Mouse (Mus musculus): Measurements from ENCODE around the gene Ndc80. TPM values are rescaled to one million over a fixed set of nuclear protein-coding genes. Genes with fewer than 3 reads are reported as not detected.
A peak's percentile ranks its signal among the peaks of the same experiment; 100 is the strongest.

Ndc80 gene
- total and polyA plus RNA-seq, 2 experiments: 0.46 TPM; not detected in 1

DNA sequence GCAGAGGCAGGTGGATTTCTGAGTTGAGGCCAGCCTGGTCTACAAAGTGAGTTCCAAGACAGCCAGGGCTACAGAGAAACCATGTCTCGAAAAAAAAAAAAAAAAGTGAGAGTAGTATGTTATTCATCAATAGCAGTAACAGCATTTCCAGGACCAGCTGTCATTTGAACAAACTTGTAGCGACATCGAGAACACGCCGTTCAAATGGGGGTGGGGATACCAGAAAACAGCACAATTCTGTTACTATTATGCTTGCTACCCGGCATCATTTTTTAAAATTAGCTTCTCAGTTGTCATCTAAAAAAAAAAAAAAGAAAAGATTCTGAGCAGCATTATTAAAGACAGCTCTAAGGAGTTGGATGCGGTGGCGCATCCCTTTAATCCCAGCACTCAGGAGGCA is 49.2 kb downstream of the Ndc80 start:
- no peak for TF ChIP-seq POLR2A (IDR thresholded peaks at IDR 0.05; ENCODE audit: extremely low read depth, insufficient read depth, low read length)
- no peak for TF ChIP-seq CTCF (IDR thresholded peaks at IDR 0.05; ENCODE audit: low read depth, low read length)
- 97% methylated on average over 8 of the region's 8 CpGs for WGBS
- no peaks in the 10 kb centered on the region for H3K36me3 ChIP-seq (ENCODE audit: control insufficient read depth, insufficient read depth, low read length)

DNA sequence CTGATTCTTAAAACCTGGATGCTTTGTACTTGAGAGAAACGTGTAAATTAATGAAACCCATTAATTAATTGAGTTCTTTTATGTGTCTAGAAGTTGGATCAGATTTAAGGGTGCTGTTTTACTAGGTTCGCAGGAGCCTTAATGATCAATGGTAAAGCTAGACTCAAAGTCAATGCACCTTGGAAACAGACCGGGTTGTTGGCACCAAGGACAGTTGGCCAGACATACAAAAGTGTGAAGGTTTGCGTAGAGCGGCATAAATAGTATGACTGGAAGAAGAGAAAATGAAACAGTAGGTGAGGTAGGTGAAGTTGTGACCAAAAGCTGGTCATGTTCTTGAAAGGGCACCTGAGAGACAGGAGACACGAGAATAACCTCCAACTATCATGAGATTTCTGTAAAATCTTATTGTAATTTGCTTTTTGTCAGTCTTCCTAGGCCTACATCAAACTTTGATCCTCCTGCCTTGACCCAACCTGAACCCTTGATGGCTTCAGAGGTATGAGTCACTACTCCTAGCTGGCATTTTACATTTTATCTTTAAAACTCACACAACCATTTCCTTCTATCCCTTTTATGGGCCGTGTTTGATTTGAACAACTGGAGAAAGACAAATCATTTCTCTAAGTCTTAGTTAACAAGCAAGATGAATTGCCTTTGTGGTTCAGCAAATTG is 50.2 kb downstream of the Ndc80 start:
- 54% methylated on average over 7 of the region's 7 CpGs for WGBS
- TF ChIP-seq POLR2A (IDR thresholded peaks at IDR 0.05; ENCODE audit: extremely low read depth, insufficient read depth, low read length) (no peak), CTCF (IDR thresholded peaks at IDR 0.05; ENCODE audit: low read depth, low read length) (no peak)
- Histone ChIP-seq H3K27ac (replicated peaks; ENCODE audit: insufficient read depth, low read depth, low read length) (no peak overlapping the region), H3K4me3 (ENCODE audit: insufficient read depth, low read depth, low read length) (no peak overlapping the region), H3K36me3 (ENCODE audit: control insufficient read depth, insufficient read depth, low read length) (no peaks in the 10 kb centered on the region), H3K79me2 (ENCODE audit: control insufficient read depth, insufficient read depth, low read length) (peaks cover 19% of the 10 kb centered on the region; the same call in 1 of the 2 replicates), H3K9ac (ENCODE audit: low read depth, low read length) (no peak overlapping the region), H3K4me1 (ENCODE audit: control insufficient read depth, insufficient read depth, low read length) (peaks cover 6% of the 10 kb centered on the region), H3K27me3 (ENCODE audit: control insufficient read depth, insufficient read depth, low read length) (no peaks in the 10 kb centered on the region)
- peak; percentile 25 for DNase-seq (ENCODE audit: extremely low read depth, low read depth, low spot score)

More for the DNA sequence above, 49.2 kb downstream of the Ndc80 start:
- peaks cover 13% of the 10 kb centered on the region; the same call in 1 of the 2 replicates for H3K79me2 ChIP-seq (ENCODE audit: control insufficient read depth, insufficient read depth, low read length)
- no peaks in the 10 kb centered on the region for H3K27me3 ChIP-seq (ENCODE audit: control insufficient read depth, insufficient read depth, low read length)
- no peak overlapping the region for H3K27ac ChIP-seq (replicated peaks; ENCODE audit: insufficient read depth, low read depth, low read length)
- H3K9ac ChIP-seq (ENCODE audit: low read depth, low read length): no peak overlapping the region
- H3K4me3 ChIP-seq (ENCODE audit: insufficient read depth, low read depth, low read length): no peak overlapping the region
- no peak for DNase-seq (ENCODE audit: extremely low read depth, low read depth, low spot score)
- H3K4me1 ChIP-seq (ENCODE audit: control insufficient read depth, insufficient read depth, low read length): peaks cover 6% of the 10 kb centered on the region

DNA sequence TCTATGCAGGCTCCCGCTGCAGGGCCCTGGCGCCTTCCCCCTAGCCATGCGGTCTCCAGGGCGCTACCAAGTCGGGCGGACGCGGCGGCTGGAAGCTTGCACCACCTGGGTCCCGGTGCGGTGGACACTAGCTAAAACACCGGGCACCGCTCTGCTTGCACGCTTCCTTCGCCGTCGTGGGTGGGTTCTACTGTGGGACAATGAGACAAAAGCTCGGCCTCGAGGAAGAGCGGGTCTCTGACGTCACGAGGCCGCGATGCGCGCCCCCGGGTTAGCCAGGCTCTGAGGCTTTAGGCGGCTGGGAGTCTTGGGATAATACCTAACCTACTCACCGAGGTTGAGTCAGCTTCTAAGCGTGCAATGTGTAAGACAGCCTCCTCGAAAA is 51.0 kb downstream of the Ndc80 start:
- Histone ChIP-seq H3K27ac (replicated peaks; ENCODE audit: insufficient read depth, low read depth, low read length) (peak overlapping the region; percentile 25), H3K27me3 (ENCODE audit: control insufficient read depth, insufficient read depth, low read length) (no peaks in the 10 kb centered on the region), H3K36me3 (ENCODE audit: control insufficient read depth, insufficient read depth, low read length) (no peaks in the 10 kb centered on the region), H3K4me3 (ENCODE audit: insufficient read depth, low read depth, low read length) (peak overlapping the region; percentile 64), H3K9ac (ENCODE audit: low read depth, low read length) (peak overlapping the region; percentile 79), H3K4me1 (ENCODE audit: control insufficient read depth, insufficient read depth, low read length) (peaks cover 6% of the 10 kb centered on the region), H3K79me2 (ENCODE audit: control insufficient read depth, insufficient read depth, low read length) (peaks cover 19% of the 10 kb centered on the region; the same call in 1 of the 2 replicates)
- 1% methylated on average over 31 of the region's 31 CpGs for WGBS
- peak; percentile 15 for DNase-seq (ENCODE audit: extremely low read depth, low read depth, low spot score)
- TF ChIP-seq CTCF (IDR thresholded peaks at IDR 0.05; ENCODE audit: low read depth, low read length) (no peak), POLR2A (IDR thresholded peaks at IDR 0.05; ENCODE audit: extremely low read depth, insufficient read depth, low read length) (no peak)

DNA sequence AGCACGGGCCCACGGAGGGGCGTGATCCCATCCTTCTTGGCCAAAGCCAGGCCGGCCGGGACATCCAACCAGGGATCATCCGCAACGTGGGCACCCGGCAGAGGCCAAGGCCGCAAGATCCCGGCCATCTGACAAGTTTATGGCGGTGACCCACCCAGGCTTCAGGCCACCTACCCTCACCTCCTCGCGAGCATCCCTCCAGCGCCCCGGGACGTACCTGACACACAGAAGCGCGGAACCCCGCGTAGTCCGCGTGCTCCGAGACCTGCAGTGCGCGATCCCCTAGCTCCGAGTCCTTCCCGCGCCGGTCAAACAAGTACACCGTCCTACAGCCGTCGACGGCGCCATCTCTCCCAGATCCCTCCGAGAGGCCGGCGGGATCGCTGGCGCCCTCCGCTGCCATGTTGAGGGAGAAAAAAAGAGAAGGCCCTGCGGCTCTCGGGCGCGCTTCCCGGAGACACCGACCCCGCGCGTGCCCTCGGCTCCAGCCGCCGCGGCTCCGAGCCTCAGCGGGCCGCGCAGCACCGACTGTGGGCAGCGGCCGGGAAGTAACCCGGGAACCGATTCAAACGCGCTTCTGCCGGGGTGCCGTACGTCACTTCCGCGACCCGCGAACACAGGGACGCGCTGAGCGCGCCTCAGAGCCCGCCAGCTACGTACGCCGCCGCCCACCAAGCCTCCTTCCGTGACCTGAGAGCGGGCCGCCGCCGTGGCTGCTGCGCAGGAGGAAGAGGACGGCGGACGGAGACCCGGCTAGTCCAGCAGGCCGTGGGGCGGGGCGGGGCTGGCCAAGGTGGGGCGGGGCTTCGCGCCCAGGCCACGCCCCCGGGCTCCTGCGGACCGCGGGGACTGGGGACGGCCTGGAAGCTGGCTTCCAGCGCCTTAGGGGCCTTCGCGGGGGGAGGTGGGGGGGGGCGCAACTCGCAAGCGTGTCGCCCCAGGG is 51.6 kb downstream of the Ndc80 start, which contains the start of gene Smchd1:
Smchd1 (minus strand) TSS at position 582 of the 943 bp plus-strand sequence.
- no peaks in the 10 kb centered on the region for H3K36me3 ChIP-seq (ENCODE audit: control insufficient read depth, insufficient read depth, low read length)
- H3K9ac ChIP-seq (ENCODE audit: low read depth, low read length): peak within 1 kb of the TSS; percentile 79
- H3K79me2 ChIP-seq (ENCODE audit: control insufficient read depth, insufficient read depth, low read length): peaks cover 23% of the 10 kb centered on the region; the same call in 1 of the 2 replicates
- TF ChIP-seq CTCF (IDR thresholded peaks at IDR 0.05; ENCODE audit: low read depth, low read length) (no peak), POLR2A (IDR thresholded peaks at IDR 0.05; ENCODE audit: extremely low read depth, insufficient read depth, low read length) (0 out of 2 replicates have a peak, but pooled peaks have one; percentile 38)
- H3K4me1 ChIP-seq (ENCODE audit: control insufficient read depth, insufficient read depth, low read length): peaks cover 6% of the 10 kb centered on the region
- no peaks in the 10 kb centered on the region for H3K27me3 ChIP-seq (ENCODE audit: control insufficient read depth, insufficient read depth, low read length)
- H3K27ac ChIP-seq (replicated peaks; ENCODE audit: insufficient read depth, low read depth, low read length): peak within 1 kb of the TSS; percentile 54
- WGBS: 1% methylated on average over 107 of the region's 109 CpGs
- peak within 1 kb of the TSS; percentile 64 for H3K4me3 ChIP-seq (ENCODE audit: insufficient read depth, low read depth, low read length)
- peak; percentile 78 for DNase-seq (ENCODE audit: extremely low read depth, low read depth, low spot score)

DNA sequence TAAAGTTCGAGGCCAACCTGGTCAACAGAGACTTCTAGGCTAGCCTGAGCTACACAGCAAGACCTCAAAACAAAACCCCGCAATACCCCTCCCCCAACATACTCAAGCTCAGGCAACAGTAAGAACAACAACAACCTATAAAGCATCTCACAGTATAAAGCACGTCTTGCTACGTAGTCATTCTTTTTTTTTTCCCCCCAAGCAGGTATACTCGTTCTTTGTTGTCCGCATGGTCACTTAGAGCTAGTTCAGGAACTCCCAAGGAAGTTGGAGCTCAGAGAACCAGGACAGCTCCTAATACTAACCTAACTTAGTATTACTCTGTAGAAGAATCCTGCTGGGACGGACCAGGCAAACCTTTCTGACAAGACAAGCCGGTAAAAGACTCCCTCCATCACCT is 52.5 kb downstream of the Ndc80 start:
- Histone ChIP-seq H3K4me1 (ENCODE audit: control insufficient read depth, insufficient read depth, low read length) (peaks cover 6% of the 10 kb centered on the region), H3K27me3 (ENCODE audit: control insufficient read depth, insufficient read depth, low read length) (no peaks in the 10 kb centered on the region), H3K9ac (ENCODE audit: low read depth, low read length) (peak overlapping the region; percentile 76; the same call in 1 of the 2 replicates), H3K4me3 (ENCODE audit: insufficient read depth, low read depth, low read length) (peak overlapping the region; percentile 64), H3K27ac (replicated peaks; ENCODE audit: insufficient read depth, low read depth, low read length) (no peak overlapping the region), H3K36me3 (ENCODE audit: control insufficient read depth, insufficient read depth, low read length) (no peaks in the 10 kb centered on the region), H3K79me2 (ENCODE audit: control insufficient read depth, insufficient read depth, low read length) (peaks cover 26% of the 10 kb centered on the region; the same call in 1 of the 2 replicates)
- no peak for DNase-seq (ENCODE audit: extremely low read depth, low read depth, low spot score)
- 14% methylated on average over 8 of the region's 8 CpGs for WGBS
- TF ChIP-seq CTCF (IDR thresholded peaks at IDR 0.05; ENCODE audit: low read depth, low read length) (no peak), POLR2A (IDR thresholded peaks at IDR 0.05; ENCODE audit: extremely low read depth, insufficient read depth, low read length) (no peak)
